Mouse (Mus musculus) stomach, embryonic 14.5 days (tissue): ENCODE results near the gene Hrct1. TPM values are rescaled to one million over a fixed set of nuclear protein-coding genes. Genes with fewer than 3 reads are reported as not detected.

Experiments
- ATAC-seq: fragments of 200-750 bp; cut with Nextera tagmentation; 2 replicates; pipeline ENCODE4 v1.8.0; 2017; ENCODE audit warnings: low read depth, moderate TSS enrichment; ENCODE audit not compliant: insufficient number of reproducible peaks, insufficient read depth, low FRiP score
- H3K27ac ChIP-seq: fragments of 300-500 bp; sonication (generic); 2 replicates; pipeline ENCODE4 v1.5.1; 2014; ENCODE audit warnings: mild to moderate bottlenecking, low read length, moderate library complexity, mixed read lengths
- H3K27me3 ChIP-seq: fragments of 300-500 bp; sonication (generic); 2 replicates; pipeline ENCODE4 v1.6.1; 2014; ENCODE audit warnings: low read length, control low read depth, mixed read lengths; ENCODE audit not compliant: control insufficient read depth, insufficient read depth
- H3K36me3 ChIP-seq: fragments of 300-500 bp; sonication (generic); 2 replicates; pipeline ENCODE4 v1.6.1; 2014; ENCODE audit warnings: mild to moderate bottlenecking, control low read depth, low read length, moderate library complexity, mixed read lengths; ENCODE audit not compliant: control insufficient read depth, insufficient read depth
- H3K4me1 ChIP-seq: fragments of 300-500 bp; sonication (generic); 2 replicates; pipeline ENCODE4 v1.6.1; 2014; ENCODE audit warnings: low read length, control low read depth, mixed read lengths; ENCODE audit not compliant: control insufficient read depth, insufficient read depth
- H3K4me2 ChIP-seq: fragments of 300-500 bp; sonication (generic); replicated peaks from 2 replicates; pipeline ENCODE4 v1.6.1; 2014; ENCODE audit warnings: low read depth, low read length, control low read depth
- H3K4me3 ChIP-seq: fragments of 300-500 bp; sonication (generic); 2 replicates; pipeline ENCODE4 v1.5.1; 2014; ENCODE audit warnings: low read depth, low read length, control low read depth
- H3K9ac ChIP-seq: fragments of 300-500 bp; sonication (generic); replicated peaks from 2 replicates; pipeline ENCODE4 v1.6.1; 2014; ENCODE audit warnings: low read depth, mild to moderate bottlenecking, control low read depth, low read length, moderate library complexity, mixed read lengths
- H3K9me3 ChIP-seq: fragments of 300-500 bp; sonication (generic); 2 replicates; pipeline ENCODE4 v1.6.1; 2016; ENCODE audit warnings: low read depth, low read length, control low read depth; ENCODE audit not compliant: control insufficient read depth
- WGBS: fragments of 180-500 bp; shearing (Covaris S2); extraction: QIAGEN DNeasy Blood & Tissue Kit; methylation state at CpG from one replicate; pipeline ENCODE4 v1.1.7; 2014; 5-methylcytosine and 5-hydroxymethylcytosine counted together
- polyA plus RNA-seq: library from polyadenylated mRNA; unstranded; fragments of >200 nt; fragmentation: Nextera tagmentation; extraction: Ambion mirVana; gene quantifications from 2 replicates; pipeline ENCODE4 v1.2.1, GENCODE M21; 2014

Gene Hrct1
- polyA plus RNA-seq = 0.46 and 0.78 TPM in 2 replicates

GRCm38 (mm10) chr4:43726995-43727394, at the start of gene Hrct1:
TSS of gene Hrct1 (plus strand) at chr4:43727188.
- Histone ChIP-seq H3K9me3 (no peaks in the 10 kb centered on the region), H3K4me3 (no peak within 1 kb of the TSS), H3K27me3 (no peaks in the 10 kb centered on the region), H3K27ac (peak within 1 kb of the TSS; percentile 36; the same call in 1 of the 2 replicates), H3K4me1 (peaks cover 32% of the 10 kb centered on the region), H3K9ac (no peak within 1 kb of the TSS), H3K4me2 (no peak within 1 kb of the TSS), H3K36me3 (no peaks in the 10 kb centered on the region)
- WGBS = 22% methylated on average over 3 of the region's 3 CpGs
- peak; percentile 81; the same call in 1 of the 2 replicates for ATAC-seq

DNA sequence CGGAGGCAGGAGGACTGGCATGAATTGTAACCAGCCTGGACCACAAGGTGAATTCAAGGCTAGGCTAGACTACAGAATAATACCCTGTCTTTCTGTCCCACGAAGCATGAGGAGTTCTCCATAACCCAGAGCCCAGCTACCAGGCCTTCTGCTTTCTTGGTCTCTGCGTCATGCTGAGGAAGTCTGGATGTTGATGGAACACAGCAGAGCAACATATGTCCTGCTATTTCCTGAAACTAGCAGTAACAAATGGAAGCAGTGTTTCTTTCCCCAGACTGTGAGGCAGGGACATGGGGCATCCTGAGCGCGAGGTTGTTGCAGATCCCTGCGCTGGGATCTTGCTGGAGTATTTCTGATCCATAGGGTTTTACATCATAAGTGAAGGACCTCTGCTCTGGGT, 48.4 kb upstream of the Hrct1 start:
- H3K27me3 ChIP-seq = no peaks in the 10 kb centered on the region
- 88% methylated on average over 6 of the region's 6 CpGs for WGBS

GRCm38 (mm10) chr4:43679416-43680043, 47.5 kb upstream of the Hrct1 start:
- Histone ChIP-seq H3K9ac (no peak overlapping the region), H3K4me2 (no peak overlapping the region), H3K27ac (no peak overlapping the region), H3K4me3 (no peak overlapping the region), H3K36me3 (peaks cover 27% of the 10 kb centered on the region), H3K9me3 (no peaks in the 10 kb centered on the region), H3K27me3 (no peaks in the 10 kb centered on the region), H3K4me1 (no peaks in the 10 kb centered on the region)
- WGBS = 85% methylated on average over 7 of the region's 7 CpGs
- no peak for ATAC-seq

More for the DNA sequence above, 48.4 kb upstream of the Hrct1 start:
- no peak for ATAC-seq
- H3K4me3 ChIP-seq = no peak overlapping the region
- H3K4me2 ChIP-seq = no peak overlapping the region
- no peak overlapping the region for H3K27ac ChIP-seq
- no peak overlapping the region for H3K9ac ChIP-seq
- H3K4me1 ChIP-seq = no peaks in the 10 kb centered on the region
- no peaks in the 10 kb centered on the region for H3K9me3 ChIP-seq
- H3K36me3 ChIP-seq = peaks cover 29% of the 10 kb centered on the region

DNA sequence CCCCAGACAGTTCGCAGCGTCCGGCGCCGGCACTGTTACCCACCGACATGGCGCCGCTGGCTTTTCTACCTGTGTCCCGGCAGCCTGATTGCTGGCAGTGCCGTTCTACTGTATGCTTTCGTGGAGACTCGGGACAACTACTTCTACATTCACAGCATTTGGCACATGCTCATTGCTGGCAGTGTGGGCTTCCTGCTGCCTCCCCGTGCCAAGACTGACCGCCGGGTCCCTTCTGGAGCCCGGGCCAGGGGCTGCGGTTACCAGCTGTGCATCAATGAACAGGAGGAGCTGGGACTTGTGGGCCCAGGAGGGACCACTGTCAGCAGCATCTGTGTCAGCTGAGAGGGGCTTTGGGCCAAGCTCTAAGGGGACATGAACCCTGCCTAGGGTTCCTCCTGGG, 37.0 kb upstream of the Hrct1 start:
- WGBS = 96% methylated on average over 17 of the region's 17 CpGs
- no peaks in the 10 kb centered on the region for H3K27me3 ChIP-seq
- no peaks in the 10 kb centered on the region for H3K4me1 ChIP-seq
- H3K4me3 ChIP-seq = no peak overlapping the region
- H3K27ac ChIP-seq = no peak overlapping the region
- peaks cover 16% of the 10 kb centered on the region for H3K36me3 ChIP-seq
- no peak overlapping the region for H3K4me2 ChIP-seq
- H3K9ac ChIP-seq = no peak overlapping the region
- no peak for ATAC-seq
- no peaks in the 10 kb centered on the region for H3K9me3 ChIP-seq

DNA sequence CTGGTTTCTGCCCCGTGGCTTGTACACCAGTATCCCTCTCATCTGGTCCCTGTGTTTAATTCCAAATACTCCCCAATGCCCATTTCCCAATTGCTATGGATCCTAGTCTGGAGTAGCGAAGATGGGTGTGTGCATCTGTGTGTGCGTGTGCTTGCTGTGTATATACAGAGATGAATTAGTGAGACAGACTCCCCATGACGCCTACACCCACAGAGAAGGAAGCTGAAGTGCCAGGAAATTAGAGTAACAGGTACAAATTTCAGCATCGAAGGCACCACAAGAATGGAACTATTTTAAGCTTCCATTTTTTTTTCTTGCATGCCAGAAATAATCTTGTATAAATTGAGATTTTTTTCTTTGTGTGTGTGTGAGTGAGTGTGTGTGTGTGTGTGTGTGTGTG, 36.0 kb upstream of the Hrct1 start:
- no peaks in the 10 kb centered on the region for H3K27me3 ChIP-seq
- no peak overlapping the region for H3K4me3 ChIP-seq
- no peak overlapping the region for H3K27ac ChIP-seq
- H3K9ac ChIP-seq = no peak overlapping the region
- 71% methylated on average over 5 of the region's 5 CpGs for WGBS
- H3K9me3 ChIP-seq = no peaks in the 10 kb centered on the region
- no peak for ATAC-seq
- no peak overlapping the region for H3K4me2 ChIP-seq
- no peaks in the 10 kb centered on the region for H3K4me1 ChIP-seq
- peaks cover 15% of the 10 kb centered on the region for H3K36me3 ChIP-seq

GRCm38 (mm10) chr4:43693806-43694241, 33.2 kb upstream of the Hrct1 start:
- no peak overlapping the region for H3K4me3 ChIP-seq
- no peaks in the 10 kb centered on the region for H3K27me3 ChIP-seq
- WGBS = 66% methylated on average over 5 of the region's 5 CpGs
- H3K4me2 ChIP-seq = no peak overlapping the region
- peaks cover 10% of the 10 kb centered on the region for H3K36me3 ChIP-seq
- no peak overlapping the region for H3K9ac ChIP-seq
- no peak overlapping the region for H3K27ac ChIP-seq
- H3K9me3 ChIP-seq = no peaks in the 10 kb centered on the region
- no peaks in the 10 kb centered on the region for H3K4me1 ChIP-seq
- ATAC-seq = no peak; the same call in 1 of the 2 replicates

GRCm38 (mm10) chr4:43694439-43695248, 32.3 kb upstream of the Hrct1 start:
- H3K36me3 ChIP-seq = peaks cover 5% of the 10 kb centered on the region; the same call in 1 of the 2 replicates
- ATAC-seq = no peak
- no peaks in the 10 kb centered on the region for H3K9me3 ChIP-seq
- no peaks in the 10 kb centered on the region for H3K27me3 ChIP-seq
- H3K4me1 ChIP-seq = no peaks in the 10 kb centered on the region
- 79% methylated on average over 1 of the region's 1 CpGs for WGBS
- no peak overlapping the region for H3K4me2 ChIP-seq
- H3K27ac ChIP-seq = no peak overlapping the region
- no peak overlapping the region for H3K9ac ChIP-seq
- no peak overlapping the region for H3K4me3 ChIP-seq

DNA sequence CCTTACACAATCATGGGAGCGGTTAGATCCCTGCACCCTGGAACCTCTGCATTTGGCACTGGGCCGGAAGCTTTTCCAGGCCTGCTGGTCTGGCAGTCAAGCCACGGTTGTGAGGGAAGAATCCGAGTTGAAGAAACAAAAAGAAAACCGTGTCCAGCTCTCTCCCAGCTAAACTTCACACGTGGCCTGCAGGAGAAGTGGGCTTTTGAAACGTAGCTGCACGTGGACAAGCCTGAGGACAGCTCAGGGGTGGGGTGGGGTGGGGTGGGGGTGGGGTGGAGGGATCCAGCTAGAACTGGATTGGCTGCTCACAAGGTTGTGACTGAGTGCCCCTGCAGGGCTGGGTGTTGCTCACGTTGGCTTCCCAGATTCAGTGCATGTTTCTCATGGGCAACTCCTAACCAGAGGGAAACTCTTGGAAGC, 31.7 kb upstream of the Hrct1 start:
- no peak overlapping the region for H3K4me2 ChIP-seq
- no peaks in the 10 kb centered on the region for H3K9me3 ChIP-seq
- no peak overlapping the region for H3K4me3 ChIP-seq
- no peak overlapping the region for H3K27ac ChIP-seq
- no peaks in the 10 kb centered on the region for H3K4me1 ChIP-seq
- ATAC-seq = peak; percentile 81; the same call in 1 of the 2 replicates
- H3K36me3 ChIP-seq = no peaks in the 10 kb centered on the region
- no peaks in the 10 kb centered on the region for H3K27me3 ChIP-seq
- 24% methylated on average over 9 of the region's 9 CpGs for WGBS
- H3K9ac ChIP-seq = no peak overlapping the region
